Mouse (Mus musculus) MEL (cell line): ENCODE data around the gene P2ry10b.

Source experiments
- BHLHE40 ChIP-seq: IDR thresholded peaks from 2 replicates; pipeline ENCODE4 v1.6.1; 2012; ENCODE audit warnings: low read depth, mild to moderate bottlenecking, inconsistent platforms, low read length, improper control_type of control experiment, borderline replicate concordance
- CHD2 ChIP-seq: IDR thresholded peaks from 2 replicates; pipeline ENCODE4 v1.6.1; 2011; ENCODE audit warnings: low read length, improper control_type of control experiment
- CTCF ChIP-seq, 3 experiments: IDR thresholded peaks in 2 of 3; conservative IDR thresholded peaks in 1 of 3; 2 replicates each; pipeline ENCODE4 v1.5.1; 2011 to 2012; ENCODE audit warnings: low read length in 3 of 3, low read depth in 2 of 3, mild to moderate bottlenecking in 2 of 3, improper control_type of control experiment in 1 of 3, inconsistent platforms in 1 of 3, mixed read lengths in 1 of 3, moderate library complexity in 1 of 3; ENCODE audit not compliant: control insufficient read depth in 1 of 3, insufficient read depth in 1 of 3, poor library complexity in 1 of 3, severe bottlenecking in 1 of 3
- EP300 ChIP-seq, 2 experiments: IDR thresholded peaks; 2 replicates each; pipeline ENCODE4 v1.6.1; 2011; ENCODE audit warnings: improper control_type of control experiment in 2 of 2, low read length in 2 of 2, low read depth in 1 of 2, mild to moderate bottlenecking in 1 of 2
- GABPA ChIP-seq: IDR thresholded peaks from 2 replicates; pipeline ENCODE4 v1.6.1; 2012; ENCODE audit warnings: low read depth, mild to moderate bottlenecking, inconsistent platforms, low read length, improper control_type of control experiment, moderate library complexity
- HCFC1 ChIP-seq: IDR thresholded peaks from 2 replicates; pipeline ENCODE4 v1.6.1; 2012; ENCODE audit warnings: low read depth, mild to moderate bottlenecking, inconsistent platforms, low read length, improper control_type of control experiment, moderate library complexity
- MYC ChIP-seq: IDR thresholded peaks from 2 replicates; pipeline ENCODE4 v1.6.1; 2011; ENCODE audit warnings: low read depth, mild to moderate bottlenecking, low read length, improper control_type of control experiment, moderate library complexity
- POLR2A ChIP-seq, 2 experiments: IDR thresholded peaks; 2 replicates each; pipeline ENCODE4 v1.6.1; 2011 to 2012; ENCODE audit warnings: low read length in 2 of 2, mild to moderate bottlenecking in 2 of 2, control low read depth in 1 of 2, improper control_type of control experiment in 1 of 2, low read depth in 1 of 2, moderate library complexity in 1 of 2; ENCODE audit not compliant: control insufficient read depth in 1 of 2, insufficient read depth in 1 of 2, poor library complexity in 1 of 2
- POLR2AphosphoS2 ChIP-seq: IDR thresholded peaks from 2 replicates; pipeline ENCODE4 v1.6.1; 2011; ENCODE audit warnings: low read length, improper control_type of control experiment
- POLR2AphosphoS5 ChIP-seq: IDR thresholded peaks from 2 replicates; pipeline ENCODE4 v1.6.1; 2012; ENCODE audit warnings: low read depth, borderline replicate concordance, mild to moderate bottlenecking, inconsistent platforms, low read length, moderate library complexity, mixed read lengths
- USF2 ChIP-seq, 2 experiments: IDR thresholded peaks; 2 replicates each; pipeline ENCODE4 v1.6.1; 2011 to 2012; ENCODE audit warnings: improper control_type of control experiment in 2 of 2, low read length in 2 of 2, borderline replicate concordance in 1 of 2, inconsistent platforms in 1 of 2, low read depth in 1 of 2, mild to moderate bottlenecking in 1 of 2; ENCODE audit not compliant: insufficient read depth in 1 of 2
- ZNF384 ChIP-seq: IDR thresholded peaks from 2 replicates; pipeline ENCODE4 v1.6.1; 2012; ENCODE audit warnings: low read depth, mild to moderate bottlenecking, inconsistent platforms, low read length, improper control_type of control experiment

DNA sequence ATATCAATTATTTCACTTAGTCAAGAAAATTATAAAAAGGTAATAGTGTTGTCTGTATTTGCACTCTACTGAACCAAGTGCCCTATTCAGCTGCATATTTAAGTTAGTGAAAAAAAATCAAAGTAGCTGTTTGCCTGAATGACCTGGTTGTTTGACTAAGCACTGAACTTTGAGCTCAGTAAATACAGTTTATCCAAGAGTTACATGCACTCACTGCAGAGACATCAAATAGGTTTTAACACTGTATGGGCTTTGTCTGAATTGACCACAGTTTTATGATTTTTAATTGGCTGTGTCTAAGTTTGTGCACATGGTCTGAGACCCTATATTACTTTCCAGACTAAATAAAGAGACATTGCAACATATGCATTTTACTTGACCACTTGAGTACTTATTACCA lies 20.4 kb downstream of the P2ry10b start:
- no peak for TF ChIP-seq CTCF (IDR thresholded peaks at IDR 0.05 in 2 of 3, conservative IDR thresholded peaks at IDR 0.05 in 1 of 3; ENCODE audit: control insufficient read depth in 1 of 3, insufficient read depth in 1 of 3, low read depth in 2 of 3, low read length in 3 of 3, poor library complexity in 1 of 3, severe bottlenecking in 1 of 3)
- TF ChIP-seq MYC, result no peak
- TF ChIP-seq BHLHE40, result no peak
- no peak for TF ChIP-seq CHD2
- no peak for TF ChIP-seq GABPA
- TF ChIP-seq POLR2AphosphoS5, result no peak
- TF ChIP-seq ZNF384, result no peak
- TF ChIP-seq USF2 (IDR thresholded peaks at IDR 0.05; ENCODE audit: borderline replicate concordance in 1 of 2, insufficient read depth in 1 of 2, low read depth in 1 of 2, low read length in 2 of 2), result no peak
- no peak for TF ChIP-seq POLR2AphosphoS2
- TF ChIP-seq HCFC1, result no peak
- no peak for TF ChIP-seq POLR2A (IDR thresholded peaks at IDR 0.05; ENCODE audit: control insufficient read depth in 1 of 2, insufficient read depth in 1 of 2, low read depth in 1 of 2, low read length in 2 of 2, poor library complexity in 1 of 2)
- no peak for TF ChIP-seq EP300 (IDR thresholded peaks at IDR 0.05; ENCODE audit: low read depth in 1 of 2, low read length in 2 of 2)
